Mouse (Mus musculus) brain, adult 2 months (tissue): ENCODE results near the gene Map4k2.

Source experiments
- DNase-seq: peaks from one replicate; pipeline ENCODE4 v3.0.0; 2011; ENCODE audit warnings: low read depth, low spot score

Gene Map4k2

DNA sequence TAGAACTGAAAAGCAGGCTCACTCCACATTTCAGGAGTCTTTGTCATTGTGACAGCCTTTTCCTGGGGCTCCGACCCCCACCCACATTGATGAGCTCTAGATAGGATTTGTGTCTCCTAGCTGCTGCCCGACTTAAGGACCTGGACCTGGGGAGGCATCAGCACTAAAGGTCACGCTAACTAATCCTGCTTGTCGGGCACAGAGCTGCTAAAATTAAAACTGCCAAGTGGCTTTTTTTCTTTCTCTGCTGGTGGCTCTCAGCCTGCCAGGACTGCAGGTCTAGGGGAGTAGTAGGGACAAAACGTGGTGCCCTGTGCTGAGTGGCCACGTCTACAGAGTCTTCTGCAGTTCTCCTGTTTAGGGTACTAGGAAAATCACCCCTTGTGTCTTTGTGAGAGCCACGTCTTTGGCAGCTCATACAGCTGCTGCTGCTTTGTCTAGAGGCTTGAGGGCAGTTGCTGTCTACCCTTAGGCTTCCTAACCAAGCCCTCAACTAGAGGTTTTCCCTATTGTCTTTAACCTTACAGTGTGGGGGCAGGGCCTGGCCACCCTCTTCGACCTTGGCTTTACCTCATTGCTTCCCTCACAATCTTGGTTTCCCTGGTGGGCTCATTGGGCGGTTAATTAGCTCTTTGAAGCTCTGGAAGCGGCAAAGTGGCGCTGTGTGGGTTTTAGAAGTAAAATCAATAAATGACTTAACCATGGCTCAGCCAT lies 36.5 kb downstream of the Map4k2 start:
- DNase-seq, result peak; percentile 70

DNA sequence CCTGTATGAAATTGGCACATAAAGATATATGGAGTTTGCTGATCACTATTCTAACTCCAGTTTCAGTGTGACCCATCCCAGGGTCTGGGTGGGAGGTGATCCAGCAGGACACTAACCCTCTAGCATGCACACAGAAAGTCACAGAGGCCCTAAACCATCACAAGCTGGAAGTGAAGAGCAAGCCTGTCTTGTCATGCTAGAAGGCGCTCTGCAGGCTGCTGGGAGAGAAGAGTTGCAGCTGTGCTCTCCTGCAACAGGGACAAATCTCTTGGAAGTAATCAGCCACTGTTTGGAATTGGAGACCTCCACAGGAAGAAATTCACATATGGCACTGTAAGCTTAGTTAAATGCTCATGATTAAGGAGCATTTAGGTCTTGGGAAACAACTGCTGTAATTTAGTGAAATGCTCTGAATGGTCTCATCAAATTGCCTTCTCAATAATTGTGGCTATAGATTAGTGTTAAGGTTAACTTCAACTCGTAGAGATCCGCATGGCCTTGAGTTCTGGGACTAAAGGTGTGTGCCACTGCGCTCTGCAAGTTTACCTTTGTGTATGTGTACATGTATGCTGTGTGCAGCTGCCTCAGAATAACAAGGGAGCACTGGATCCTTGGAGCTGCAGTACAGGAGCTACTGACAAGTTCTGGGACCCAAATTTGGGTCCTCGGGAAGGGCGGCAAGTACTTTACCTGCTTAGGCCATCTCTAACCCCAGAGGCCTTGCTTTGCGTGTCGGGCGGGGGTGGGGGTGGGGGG lies 39.7 kb downstream of the Map4k2 start:
- DNase-seq, result no peak

DNA sequence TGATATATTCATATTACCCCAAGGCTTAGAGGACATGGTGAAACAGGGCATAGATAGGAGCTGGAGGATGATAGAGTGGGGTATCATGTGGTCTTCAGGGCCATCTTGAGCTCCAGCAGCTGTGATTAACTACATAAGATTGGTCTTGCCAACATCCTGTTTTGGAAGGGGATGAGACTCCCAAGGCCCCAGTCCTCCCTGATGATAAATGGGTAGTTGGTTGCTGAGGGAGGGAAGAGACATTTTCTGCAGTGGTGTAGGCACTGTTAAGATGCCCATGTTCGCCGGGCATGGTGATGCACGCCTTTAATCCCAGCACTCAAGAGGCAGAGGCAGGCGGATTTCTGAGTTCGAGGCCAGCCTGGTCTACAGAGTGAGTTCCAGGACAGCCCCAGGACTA lies 40.3 kb downstream of the Map4k2 start:
- no peak for DNase-seq

DNA sequence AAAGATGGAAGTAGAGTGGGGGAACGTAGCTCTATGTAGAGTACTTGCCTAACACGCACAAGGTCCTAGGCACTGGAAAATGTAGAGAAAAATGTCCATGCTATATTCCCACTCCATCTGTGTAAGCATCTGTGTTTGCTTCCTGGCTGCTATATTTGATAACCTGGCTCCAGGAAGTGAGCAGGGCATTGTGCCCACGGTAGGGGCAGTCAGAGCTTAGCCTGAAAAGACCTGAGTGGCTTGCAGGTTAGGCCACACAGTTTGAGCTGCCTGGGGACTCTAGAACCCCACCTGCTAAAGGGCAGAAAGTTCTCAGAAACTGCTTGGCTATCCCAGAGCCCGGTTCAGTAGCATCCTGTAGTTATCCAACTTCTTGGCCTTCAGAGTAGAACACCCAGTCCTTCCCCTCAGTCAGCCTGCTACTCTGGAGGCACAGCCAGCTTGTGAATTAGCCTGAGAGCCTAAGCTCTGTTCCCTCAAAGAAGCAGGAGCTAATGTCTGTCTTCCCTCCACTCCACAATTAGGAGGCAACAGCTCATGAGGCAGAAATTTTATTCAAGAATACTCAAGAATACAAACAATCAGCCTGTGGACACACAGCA lies 41.5 kb downstream of the Map4k2 start:
- DNase-seq, result peak; percentile 90

DNA sequence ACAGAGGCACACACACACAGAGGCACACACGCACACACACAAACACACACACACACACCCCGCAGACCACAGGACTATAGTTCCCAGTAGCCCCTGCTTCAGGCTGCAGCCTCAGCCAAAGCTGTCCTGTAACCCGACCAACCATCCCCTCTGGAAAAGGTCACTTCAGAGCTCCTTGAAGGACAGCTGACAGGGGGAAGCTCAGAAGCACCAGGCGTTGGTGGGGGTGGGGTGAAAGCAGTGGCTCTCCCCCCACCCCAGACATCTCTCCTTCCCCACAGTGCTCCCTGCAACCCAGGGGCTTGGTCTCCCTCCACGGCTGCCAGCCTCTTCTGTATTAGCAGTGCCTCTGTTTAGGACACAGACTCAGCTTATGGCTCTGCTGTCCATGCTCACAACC lies 42.5 kb downstream of the Map4k2 start:
- no peak for DNase-seq

DNA sequence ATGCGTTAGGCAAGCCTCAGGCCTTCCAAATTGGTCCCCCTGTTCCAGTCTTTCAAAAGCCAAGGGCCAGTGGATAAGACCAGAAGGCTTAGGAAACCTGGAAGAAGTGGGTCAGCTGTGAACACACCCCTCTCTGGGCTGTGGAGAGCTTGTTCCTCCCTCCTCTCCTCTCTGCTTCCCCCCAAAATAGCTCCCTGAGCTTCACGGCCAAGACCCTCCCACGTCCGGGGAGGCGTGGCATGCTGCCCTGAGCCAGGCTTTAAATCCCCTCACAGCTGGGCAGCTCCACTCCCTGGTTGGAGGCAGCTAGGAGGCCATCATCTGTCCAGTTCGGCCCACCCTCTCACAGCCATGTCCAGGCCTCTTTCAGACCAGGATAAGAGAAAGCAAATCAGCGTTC lies 43.2 kb downstream of the Map4k2 start, which contains the start of gene Pygm:
Gene Pygm, plus strand, starts transcription at position 272 of the 400 bp plus-strand sequence.
- peak; percentile 73 for DNase-seq

DNA sequence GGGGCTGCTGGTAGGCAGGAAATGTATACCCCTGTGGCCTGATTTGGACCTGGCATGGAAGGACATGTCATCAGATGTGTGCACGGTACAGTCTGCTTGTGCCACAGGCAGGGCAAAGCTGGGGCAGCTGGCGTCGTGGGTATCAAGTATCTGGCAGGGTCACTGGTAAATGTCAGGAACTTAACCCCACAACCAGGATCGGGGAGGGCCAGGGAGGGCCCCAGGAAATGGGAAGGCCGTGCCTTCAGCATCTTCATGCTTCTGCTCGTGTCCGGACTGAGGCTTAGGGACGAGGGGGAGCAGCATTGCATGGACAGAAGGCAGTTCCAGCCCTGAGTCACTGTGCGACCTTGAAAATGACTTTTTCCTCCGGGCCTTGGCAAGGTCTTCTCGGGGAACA lies 44.0 kb downstream of the Map4k2 start:
- no peak for DNase-seq

DNA sequence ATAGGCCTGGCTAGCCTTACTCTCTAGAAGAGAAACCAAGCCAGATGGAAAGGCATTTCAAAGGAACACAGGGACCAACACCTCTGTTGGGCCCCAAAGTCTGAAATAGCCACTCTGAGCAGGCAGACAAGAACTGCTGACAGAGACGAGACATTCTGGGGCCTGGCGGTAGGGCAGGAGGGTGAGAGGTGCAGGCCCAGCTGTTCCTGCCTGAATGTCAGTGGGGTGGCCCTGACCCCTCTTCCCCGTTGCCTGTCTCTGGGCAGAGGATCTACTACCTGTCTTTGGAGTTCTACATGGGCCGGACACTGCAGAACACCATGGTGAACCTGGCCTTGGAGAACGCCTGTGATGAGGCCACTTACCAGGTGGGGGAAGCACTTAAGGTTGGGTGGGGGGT lies 44.5 kb downstream of the Map4k2 start:
- no peak for DNase-seq

DNA sequence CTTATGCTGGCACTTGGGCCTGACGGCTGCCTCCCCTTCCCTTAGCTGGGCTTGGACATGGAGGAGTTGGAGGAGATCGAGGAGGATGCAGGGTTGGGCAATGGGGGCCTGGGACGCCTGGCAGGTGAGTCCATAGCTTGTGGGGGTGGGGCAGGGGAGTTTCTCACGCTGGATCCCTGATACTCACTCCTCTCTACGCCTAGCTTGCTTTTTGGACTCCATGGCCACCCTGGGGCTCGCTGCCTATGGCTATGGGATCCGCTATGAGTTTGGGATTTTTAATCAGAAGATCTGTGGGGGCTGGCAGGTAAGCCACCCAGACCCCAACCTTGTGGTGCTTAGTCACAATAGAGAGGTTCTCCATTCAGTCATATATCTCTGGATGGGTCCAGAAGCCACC lies 44.9 kb downstream of the Map4k2 start:
- DNase-seq, result no peak

DNA sequence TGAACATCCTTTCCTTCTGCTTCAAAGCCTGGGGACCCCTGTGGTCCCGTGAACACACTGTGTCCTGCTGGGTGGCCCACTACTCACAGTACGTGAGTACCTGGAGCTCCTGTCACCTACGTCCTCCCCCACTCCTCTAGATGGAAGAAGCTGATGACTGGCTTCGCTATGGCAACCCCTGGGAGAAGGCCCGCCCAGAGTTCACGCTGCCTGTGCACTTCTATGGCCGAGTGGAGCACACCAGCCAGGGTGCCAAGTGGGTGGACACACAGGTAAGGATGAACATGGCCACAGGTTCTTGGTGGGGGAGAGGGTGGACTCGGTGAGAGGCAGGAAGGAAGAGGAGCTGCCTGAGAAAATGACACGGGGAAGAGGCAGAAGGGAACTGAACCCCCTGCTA lies 45.3 kb downstream of the Map4k2 start:
- no peak for DNase-seq

DNA sequence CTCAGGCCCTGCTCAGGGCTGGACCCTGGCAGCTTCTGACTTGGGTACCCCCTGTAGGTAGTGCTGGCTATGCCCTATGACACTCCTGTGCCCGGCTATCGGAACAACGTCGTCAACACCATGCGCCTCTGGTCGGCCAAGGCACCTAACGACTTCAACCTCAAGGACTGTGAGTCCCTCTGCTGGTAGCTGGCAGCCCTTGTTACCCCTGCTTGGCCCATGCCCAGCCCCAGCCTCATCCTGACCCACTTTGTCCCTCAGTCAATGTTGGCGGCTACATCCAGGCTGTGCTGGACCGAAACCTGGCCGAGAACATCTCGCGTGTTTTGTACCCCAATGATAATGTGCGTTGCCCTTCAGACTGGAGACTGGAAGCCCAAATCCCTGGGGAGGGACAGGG lies 47.1 kb downstream of the Map4k2 start:
- peak; percentile 73 for DNase-seq

DNA sequence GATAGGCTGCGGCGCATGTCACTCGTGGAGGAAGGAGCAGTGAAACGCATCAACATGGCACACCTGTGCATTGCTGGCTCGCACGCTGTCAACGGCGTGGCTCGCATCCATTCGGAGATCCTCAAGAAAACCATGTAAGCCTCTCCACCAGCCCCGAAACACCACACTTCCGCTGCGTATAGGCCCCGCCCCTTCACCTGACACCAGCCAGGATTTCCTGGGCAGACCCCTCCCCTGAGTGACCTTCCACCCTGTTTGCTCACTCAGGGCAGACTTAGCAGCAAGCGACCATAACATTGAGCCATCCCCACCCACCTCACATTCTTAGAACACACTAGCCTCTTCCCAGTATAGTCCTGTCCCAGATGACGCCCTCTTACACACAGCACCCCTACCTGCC lies 48.9 kb downstream of the Map4k2 start:
- no peak for DNase-seq

DNA sequence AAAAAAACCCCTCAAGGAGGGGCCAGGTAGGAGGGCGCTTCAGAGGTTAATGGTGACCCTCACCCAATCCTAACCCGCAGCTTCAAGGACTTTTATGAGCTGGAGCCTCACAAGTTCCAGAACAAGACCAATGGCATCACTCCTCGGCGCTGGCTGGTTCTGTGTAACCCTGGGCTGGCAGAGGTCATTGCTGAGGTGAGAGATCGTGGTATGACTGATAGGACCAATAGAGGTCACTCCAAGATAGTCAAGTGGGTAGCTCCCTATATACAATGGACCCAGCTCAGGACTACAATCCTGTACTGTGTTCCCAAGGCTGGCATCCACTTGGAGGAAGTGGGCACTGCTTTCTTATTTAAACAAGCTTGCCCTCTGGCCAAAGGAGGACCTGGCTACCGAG lies 49.3 kb downstream of the Map4k2 start:
- no peak for DNase-seq

DNA sequence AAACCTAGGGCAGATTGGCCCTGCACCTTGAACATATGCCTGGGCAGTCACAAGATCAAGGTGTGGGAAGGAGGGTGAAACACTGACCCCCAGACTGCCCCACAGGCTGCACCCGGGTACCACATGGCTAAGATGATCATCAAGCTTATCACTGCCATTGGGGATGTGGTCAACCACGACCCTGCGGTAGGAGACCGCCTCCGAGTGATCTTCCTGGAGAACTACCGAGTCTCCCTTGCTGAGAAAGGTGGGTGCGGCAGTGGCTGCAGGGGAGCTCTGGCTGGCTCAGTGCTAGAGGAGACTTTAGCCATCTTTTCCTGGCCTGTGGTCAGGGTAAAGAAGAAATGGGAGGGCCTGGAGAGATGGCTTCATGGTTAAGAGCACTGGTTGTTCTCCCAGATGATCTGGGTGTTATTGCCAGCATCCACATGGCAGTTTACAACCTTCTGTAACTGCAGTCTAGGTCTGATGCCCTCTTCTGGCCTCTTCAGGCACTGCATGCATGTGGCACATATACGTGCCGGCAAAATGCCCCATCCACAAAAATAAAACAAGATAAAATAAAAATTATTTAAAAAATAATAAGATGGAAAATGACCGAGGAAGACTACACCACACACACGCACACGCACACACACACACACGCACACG lies 51.9 kb downstream of the Map4k2 start:
- no peak for DNase-seq

DNA sequence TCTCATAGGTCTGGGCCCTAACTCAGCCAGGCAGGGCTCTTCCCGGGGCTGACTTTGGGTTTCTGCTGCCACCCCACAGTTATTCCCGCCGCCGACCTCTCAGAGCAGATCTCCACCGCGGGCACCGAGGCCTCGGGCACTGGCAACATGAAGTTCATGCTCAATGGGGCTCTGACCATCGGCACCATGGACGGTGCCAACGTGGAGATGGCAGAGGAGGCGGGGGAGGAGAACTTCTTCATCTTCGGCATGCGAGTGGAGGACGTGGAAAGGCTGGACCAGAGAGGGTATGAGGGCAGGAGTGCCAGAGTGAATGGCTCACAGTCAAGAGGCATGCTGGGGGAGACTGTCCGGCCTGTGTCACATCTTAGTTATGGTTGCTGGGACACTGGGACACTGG lies 52.7 kb downstream of the Map4k2 start:
- DNase-seq, result no peak

DNA sequence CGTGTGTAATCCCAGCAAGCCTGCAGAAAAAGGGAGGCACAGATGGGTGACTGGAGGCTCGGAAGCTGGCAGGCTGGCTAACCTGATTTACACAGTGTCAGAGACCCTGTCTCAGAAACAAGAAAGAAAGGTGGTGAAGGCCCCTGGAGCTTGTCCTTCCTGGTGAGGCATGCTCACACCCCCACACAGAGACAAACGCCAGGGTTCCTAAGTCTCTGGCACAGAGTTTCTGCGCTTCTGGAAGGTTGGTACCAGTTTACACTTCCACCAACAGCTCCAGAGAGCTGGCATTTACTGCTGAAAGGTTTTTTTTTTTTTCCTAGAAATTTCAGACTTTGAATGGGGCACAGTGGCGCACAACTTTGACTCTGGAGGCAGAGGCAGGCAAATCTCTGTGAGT lies 55.3 kb downstream of the Map4k2 start:
- peak; percentile 62 for DNase-seq

DNA sequence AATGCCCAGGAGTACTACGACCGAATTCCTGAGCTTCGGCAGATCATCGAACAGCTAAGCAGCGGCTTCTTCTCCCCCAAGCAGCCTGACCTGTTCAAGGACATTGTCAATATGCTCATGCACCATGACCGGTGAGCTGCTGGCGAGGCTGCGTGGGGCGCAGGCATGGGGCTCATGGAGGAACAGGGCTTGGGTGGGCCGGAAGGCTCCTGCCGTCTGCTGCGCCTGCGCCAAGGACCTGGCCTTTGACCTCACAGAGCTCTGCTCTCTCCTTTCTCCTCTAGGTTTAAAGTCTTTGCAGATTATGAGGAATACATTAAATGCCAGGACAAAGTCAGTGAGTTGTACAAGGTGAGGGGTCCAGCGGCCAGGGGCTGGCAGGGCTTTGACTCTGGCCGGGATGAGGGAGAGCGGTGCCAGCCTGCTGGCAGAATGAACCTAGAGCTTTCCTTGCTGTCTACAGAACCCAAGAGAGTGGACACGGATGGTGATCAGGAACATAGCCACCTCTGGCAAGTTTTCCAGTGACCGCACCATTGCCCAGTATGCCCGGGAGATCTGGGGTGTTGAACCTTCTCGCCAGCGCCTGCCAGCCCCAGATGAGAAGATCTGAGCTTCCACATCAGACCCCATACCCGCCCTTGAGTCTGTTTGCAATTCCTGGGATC lies 56.8 kb downstream of the Map4k2 start:
- DNase-seq, result no peak

DNA sequence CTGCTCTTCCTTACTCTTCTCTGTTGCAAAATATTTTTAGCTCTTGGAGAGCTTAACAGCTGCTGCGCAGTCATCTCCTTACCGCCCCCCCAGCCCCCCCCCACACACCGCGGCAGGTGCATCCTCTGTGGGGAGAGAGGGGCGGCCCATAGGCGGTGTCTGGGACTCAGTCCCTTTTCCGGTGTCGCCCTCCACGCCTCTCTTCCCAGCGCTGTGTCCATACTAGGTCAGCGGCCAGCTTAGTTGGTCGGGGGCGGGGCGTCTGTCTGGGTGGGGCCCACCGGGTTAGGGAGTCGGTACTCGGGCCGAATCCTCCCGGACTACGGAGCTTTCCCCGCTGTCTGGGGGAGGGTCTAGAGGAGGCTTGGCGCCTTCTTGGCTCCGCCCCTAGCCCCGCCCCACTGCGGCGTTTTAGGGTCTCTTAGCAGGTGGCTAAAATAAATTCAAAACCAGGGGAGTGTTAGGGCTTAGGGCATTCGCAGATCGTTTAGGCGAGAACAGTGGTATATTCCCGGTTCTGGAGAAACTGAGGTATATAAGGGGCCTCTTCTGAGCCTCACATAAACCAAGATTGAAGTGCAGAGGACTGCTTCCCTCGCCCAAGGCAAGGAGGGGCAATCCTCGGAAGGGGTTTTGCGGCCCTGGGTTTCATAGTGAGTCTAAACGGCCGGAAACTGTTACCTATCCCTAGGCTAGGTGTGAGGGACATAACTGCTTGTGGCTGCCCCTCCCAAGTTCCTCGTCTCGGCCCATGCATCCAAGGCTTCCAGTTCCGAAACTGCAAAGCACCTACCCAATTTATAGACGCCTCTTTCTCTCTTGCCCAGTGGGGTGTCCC lies 57.7 kb downstream of the Map4k2 start:
- peak; percentile 67 for DNase-seq

DNA sequence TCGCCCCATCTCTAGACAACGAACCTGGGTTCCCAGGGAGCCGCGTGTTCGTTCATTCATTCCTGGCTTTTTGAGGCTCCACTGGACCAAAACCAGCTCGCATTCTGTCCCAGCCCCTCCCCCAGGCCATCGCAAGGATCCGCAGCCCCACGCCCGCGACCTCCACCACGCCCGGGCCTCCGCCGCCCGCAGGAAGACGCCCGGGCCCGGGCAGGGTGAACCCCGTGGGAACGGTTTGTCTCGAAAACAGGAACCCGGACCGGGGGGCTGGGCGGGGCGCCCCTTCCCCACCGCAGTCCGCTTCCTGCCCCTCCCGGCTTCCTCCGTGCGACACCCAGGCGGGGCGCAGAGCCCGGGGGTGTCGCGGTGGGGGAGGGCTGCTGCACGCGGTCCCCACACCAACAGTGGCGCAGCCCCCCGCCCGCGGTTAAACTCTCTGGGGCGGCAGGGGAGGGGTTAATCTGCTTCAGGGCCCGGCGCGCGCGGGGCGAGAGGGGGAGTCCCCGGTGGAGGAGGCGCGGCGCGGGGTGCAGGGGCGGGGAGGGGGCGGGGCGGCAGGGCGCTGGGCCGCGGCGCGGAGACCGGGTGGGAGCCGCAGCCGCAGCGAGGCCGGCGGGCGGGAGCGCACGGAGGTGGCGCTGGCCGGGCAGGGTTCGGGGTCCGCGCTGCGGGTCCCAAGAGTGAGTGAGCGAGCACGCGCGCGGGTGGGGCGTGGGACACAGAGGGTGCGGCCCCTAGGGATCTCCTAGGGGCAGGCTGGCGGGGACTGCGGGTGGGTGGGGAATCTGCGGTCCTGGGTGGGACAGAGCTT lies 58.6 kb downstream of the Map4k2 start, which contains the start of gene Rasgrp2:
Gene Rasgrp2, plus strand, starts transcription at position 56 of the 811 bp plus-strand sequence.
- no peak for DNase-seq
